Mouse (Mus musculus) layer of hippocampus, postnatal 10 days (tissue): ENCODE data around the gene Tnfsf14. TPM values are rescaled to one million over a fixed set of nuclear protein-coding genes. Genes with fewer than 3 reads are reported as not detected.

Experiments used
- DNase-seq, 2 experiments: peaks; one replicate each; pipeline ENCODE4 v3.0.0; 2021; ENCODE audit warnings: low spot score in 2 of 2
- total RNA-seq, 2 experiments: library from RNA; stranded (reverse); gene quantifications; 2 replicates each; pipeline ENCODE4 v1.2.3; 2021

Tnfsf14 gene
- total RNA-seq, 2 experiments from 2014 or later: not detected

GRCm38 (mm10) chr17:57201841-57202724, 8.1 kb upstream of the Tnfsf14 start:
- no peak for DNase-seq

DNA sequence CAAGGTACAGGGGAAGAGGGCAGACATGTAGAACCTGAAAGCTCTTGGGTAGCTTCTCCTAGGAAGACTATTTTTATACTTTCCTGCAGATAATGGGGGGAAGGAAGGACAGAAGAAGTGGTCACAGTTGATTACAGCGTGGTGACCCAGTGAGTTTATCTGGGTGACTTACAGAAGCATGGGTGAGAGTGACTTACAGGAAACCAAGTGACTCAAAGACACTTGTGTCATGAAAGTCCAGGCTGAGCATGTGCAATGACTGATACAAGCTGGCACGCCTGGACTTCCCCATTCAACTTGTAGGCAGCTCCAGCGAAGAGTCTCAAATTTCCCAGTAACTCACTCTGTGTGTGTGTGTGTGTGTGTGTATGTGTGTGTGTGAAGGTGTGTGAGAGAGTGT, 4.3 kb upstream of the Tnfsf14 start:
- no peak for DNase-seq

DNA sequence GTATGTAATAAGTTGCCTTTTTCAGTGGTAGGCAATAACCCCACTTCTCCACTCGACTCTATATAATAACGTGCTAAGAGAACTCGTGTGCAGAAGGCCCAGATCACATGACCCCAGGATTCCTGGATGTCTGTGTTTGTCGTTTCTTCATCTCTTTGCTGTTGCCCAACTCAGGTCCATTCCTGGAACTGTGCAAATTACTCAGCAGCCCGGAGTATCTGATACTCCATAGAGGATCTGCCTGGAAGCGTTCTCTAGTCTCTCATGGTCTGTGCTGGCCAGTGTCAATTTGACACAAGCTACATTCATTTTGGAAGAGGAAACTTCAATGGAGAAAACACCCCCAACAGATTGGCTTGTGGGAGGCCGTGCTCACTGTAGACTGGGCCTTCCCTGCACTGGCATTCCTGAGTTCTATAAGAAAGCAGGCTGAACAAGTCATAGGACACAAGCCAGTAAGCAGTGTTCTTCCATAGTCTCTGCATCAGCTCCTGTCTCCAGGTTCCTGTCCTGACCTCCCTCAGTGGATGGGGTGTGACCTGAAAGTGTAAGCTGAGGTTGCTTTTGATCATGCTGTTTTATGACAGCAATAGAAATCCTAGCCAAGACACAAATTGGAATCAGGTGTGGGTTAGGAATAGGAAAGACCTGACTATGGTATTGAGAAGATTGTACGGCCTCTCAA, 1.5 kb upstream of the Tnfsf14 start:
- no peak for DNase-seq

DNA sequence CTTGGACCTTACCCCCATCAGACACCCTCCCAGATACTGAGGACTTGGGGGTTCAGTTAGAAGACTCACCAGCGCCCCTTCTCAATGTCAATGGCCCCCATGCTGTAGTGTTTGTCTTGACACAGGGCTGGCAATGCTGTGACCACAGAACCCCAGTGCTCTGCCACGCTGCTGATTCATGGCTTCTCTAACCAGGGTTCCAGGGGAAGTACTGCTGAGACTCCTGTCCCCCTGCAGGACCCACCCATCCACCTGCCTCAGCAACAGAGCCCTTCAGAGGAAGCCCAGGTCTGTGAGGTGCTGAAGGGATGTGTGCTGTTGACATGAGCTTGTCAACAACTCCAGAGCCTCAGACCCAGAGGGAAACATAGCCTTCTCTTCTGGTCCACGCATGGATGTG, 794 bp upstream of the Tnfsf14 start:
- DNase-seq: no peak

GRCm38 (mm10) chr17:57188510-57189192, 5.3 kb downstream of the Tnfsf14 start:
- no peak for DNase-seq

DNA sequence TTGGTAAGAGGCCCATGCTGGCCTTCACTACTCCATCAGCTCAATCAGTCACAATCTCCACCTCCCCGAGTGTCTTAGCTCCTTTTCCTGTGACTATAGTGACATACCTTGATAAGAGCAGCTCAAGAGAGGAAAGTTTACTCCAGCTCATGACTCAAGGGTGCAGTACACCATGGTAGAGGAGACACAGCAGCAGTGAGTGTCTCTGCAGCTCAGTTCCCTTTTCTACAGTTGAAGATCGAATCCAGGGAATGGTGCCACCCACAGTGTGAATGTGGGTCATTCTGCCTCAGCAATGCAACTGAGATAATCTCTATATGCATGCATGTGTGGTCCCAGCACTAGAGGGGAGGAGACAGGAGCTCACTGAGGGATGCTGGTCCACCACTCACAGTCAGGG, 8.3 kb downstream of the Tnfsf14 start:
- DNase-seq: no peak

DNA sequence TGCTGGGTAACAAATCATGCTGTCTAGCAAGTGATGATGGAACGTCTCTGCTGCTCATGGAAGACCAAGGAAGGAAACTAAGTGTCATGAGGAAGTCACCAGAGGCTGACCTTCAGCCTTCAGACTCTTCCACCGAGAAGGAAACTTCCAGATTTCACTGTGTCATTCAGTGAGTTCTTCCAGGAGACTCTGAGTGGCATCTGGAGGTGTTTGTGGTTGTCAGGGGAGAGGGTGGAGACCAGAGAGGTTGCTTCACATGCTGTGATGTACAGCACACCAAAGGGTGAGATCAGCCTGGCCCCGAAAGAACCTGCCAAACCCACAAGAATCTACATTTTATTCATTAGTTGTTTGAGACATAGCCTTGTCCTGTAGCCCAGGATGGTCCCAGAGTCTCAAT, 11.1 kb downstream of the Tnfsf14 start:
- no peak for DNase-seq

DNA sequence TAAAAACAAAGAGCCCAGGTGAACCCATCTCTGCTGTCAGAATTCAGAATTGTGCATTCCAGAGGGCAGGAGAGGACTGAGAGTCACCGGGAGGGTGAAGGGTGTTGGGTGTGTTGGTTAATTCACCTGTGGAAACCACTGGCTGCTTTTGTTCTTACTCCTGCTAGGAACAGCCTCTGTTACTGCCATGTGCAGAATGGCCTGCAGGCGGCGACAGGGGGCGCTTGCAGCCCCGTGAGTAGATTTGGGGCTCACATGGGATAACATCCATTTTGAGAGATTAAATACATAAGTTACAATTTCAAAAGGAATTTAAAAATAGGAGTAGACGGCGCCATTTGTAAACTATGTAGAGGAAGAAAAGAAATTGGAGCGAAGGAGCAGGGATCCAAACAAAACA, 13.6 kb downstream of the Tnfsf14 start:
- no peak for DNase-seq

DNA sequence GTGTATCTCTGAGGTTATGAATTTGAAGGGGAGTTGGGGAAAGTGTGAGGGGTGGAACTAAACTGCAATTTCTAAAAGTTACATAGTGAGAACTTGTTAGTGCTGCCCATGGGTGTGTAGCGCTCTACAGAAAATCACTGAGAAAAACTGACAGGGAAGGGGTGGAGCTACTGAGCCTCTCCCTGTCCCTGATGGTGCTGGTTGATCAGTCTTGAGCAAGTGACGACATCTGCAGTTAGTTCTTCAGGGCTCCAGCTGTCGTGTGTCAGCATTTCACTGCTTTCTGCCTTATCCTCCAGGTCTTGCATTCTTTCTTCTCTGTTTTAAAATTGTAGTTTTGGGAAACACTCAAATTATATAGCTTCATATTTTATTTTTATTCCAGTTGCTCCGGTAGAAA, 20.6 kb downstream of the Tnfsf14 start:
- no peak for DNase-seq

- no peak for DNase-seq
These were observed 21.6 kb downstream of the Tnfsf14 start for GRCm38 (mm10) chr17:57172378-57172777.

DNA sequence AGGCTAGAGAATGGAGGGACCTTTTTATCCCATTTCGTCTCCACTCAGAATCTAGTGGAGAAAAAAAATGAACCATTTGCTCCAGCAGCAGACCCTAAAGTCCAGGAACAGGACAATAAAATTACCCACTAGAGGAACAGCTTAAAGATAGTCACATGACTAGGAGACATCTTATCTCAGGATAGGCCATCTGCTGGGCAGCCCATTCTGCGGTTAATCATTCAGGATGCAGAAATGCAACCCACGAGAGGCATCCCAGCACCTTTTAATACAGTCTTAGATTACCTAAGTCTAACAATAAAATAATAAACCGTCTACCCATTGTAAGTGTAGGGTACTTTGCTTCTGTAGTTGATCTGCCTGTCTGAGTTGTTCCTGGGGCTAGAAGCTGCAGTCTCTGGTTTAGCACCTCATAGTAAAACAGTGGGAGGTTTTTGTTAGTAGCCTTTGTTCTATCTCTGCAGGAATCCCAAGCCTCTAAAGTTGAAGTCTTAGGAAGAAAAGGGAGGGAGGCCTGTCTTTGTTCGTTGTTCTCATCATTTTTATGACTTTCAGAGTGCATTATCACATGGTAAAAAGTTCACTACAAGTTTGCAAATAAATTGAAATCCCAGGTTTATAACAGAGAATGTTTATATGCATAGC, 23.2 kb downstream of the Tnfsf14 start:
- DNase-seq: no peak

- peak; percentile 93 to 95 for DNase-seq
These were observed 26.9 kb downstream of the Tnfsf14 start for GRCm38 (mm10) chr17:57166800-57167791.

- DNase-seq: no peak
These were observed 40.2 kb downstream of the Tnfsf14 start for GRCm38 (mm10) chr17:57153787-57154186.

DNA sequence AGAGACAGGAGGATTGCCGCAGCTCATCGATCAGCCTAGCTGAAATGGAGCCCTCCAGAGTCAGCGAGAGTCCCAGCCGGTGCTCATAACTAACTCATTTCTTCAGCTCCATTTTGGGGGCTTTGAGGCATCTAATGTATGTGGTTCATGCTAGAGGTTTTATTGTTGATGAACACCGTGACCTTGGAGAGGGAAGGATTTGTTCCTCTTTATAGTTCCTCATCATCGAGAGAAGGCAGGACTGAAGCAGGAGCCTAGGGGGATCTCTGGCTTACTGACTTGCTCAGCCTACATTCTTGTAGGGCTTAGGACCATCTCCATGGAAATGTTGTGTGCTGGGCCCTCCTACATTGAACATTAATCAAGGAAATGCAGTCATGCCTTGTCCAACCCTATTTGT, 41.0 kb downstream of the Tnfsf14 start:
- no peak for DNase-seq

DNA sequence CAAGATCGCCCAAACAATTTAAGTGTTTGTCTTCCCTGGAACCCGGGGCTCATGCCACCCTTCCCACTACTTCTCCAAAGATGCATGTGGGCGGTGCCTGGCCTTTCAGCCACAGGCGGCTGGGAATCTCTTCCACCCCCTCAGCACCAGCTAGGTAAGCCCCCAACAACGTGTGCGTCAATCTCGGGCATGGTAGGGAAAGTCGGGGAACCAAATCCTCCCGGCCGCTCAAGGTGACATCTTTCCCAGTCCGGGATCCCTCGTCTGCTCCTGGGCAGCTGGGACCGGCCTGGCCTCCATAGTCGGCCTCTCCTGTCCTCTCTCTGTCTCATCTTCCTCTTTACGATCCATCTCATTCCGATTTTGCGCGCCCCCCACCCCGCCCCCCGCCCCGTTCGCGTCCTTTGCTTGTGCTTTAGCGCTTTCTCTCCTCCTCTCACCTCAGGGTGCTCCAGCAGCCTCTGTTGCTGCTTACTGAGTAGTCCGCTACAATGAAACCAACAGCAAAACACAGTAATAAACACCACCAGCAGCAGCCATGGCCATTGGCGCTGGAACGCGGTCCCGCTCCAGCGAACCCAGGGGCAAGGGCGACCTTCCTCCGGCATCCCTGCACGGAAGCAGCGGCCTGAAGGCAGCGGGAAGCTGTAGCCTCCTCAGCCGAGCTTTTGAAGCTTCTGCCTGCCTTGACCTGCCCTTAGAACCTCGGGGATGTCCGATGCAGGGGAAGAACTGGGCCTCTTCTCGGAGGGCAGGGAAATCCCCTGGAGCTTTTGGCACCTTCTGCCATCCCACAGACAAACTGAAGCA, 44.8 kb downstream of the Tnfsf14 start, which contains the start of gene Cd70:
Gene Cd70 (minus strand): TSS at position 784 of the 810 bp plus-strand sequence.
- peak; percentile 5 to 12 for DNase-seq

- no peak for DNase-seq
These were observed 45.6 kb downstream of the Tnfsf14 start for GRCm38 (mm10) chr17:57148343-57148742.

GRCm38 (mm10) chr17:57145115-57145514, 48.9 kb downstream of the Tnfsf14 start:
- DNase-seq: no peak

DNA sequence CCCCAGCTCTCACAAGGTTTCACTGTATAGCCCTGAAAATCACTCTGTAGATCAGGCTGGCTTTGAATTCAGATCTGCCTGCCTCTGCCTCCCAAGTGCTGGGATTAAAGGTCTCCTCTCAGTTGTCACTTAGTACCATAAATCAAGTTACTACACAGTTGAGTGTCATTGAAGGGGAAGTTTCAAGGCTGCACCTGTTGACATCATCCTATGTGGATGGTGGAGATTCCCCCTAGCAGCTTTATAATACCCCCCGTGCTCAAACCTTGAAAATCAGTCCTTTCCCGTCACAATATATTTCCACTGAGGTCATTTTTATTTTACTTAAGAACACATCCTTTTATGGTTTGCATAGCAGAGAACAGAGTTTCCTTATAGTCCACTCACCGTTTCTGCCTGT, 50.3 kb downstream of the Tnfsf14 start:
- no peak for DNase-seq

DNA sequence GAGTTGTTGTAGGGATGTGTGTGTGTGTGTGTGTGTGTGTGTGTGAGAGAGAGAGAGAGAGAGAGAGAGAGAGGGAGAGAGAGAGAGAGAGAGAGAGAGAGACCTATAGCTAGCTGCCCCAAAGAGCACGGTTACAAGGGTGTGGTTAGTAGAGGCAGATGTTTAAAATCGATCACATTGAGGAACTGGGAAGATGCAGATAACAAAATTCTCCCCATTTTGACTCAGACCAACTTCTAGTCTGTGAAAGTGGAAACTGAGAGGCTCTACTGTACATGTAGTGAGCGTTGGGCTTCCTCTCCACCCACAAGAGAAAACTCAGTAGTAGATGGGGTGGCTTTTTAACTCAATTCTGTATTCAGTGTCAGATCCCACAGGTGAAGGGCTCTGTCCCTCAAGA, 54.3 kb downstream of the Tnfsf14 start:
- DNase-seq: no peak
